Mouse (Mus musculus): ENCODE data around the gene Schip1. TPM values are rescaled to one million over a fixed set of nuclear protein-coding genes. Genes with fewer than 3 reads are reported as not detected.

The Schip1 gene
- polyA plus RNA-seq, 1 experiment: 0.11 TPM

- no peaks in the 10 kb centered on the region for H3K27me3 ChIP-seq (ENCODE audit: control insufficient read depth)
- no peaks in the 10 kb centered on the region for H3K4me1 ChIP-seq (ENCODE audit: control insufficient read depth)
- TF ChIP-seq GATA1 (IDR thresholded peaks at IDR 0.05; ENCODE audit: low read length) (no peak), TAL1 (IDR thresholded peaks at IDR 0.05; ENCODE audit: low read length) (no peak)
- H3K4me3 ChIP-seq (replicated peaks): no peak overlapping the region
- H3K36me3 ChIP-seq (ENCODE audit: control insufficient read depth): no peaks in the 10 kb centered on the region
- H3K9me3 ChIP-seq (ENCODE audit: control insufficient read depth, low read length): no peaks in the 10 kb centered on the region
Measured at GRCm38 (mm10) chr3:68412262-68412661, 347.7 kb downstream of the Schip1 start.

DNA sequence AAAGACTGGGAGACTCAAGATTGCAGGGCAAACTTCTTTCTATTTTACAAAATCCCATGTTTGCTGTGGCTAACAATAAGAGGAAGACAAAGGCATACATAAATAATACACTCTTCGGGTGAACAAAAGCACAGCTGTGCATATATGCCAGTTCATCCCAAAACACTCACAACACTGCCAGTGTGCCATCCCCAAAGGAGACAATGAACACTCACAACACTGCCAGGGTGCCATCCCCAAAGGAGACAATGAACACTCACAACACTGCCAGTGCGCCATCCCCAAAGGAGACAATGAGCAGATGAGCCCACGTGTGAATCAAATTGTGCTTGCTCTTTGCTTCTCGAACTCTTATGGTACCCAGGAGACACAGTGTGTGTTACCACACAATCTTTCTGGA is 355.2 kb downstream of the Schip1 start:
- H3K27me3 ChIP-seq (ENCODE audit: control insufficient read depth): no peaks in the 10 kb centered on the region
- TF ChIP-seq TAL1 (IDR thresholded peaks at IDR 0.05; ENCODE audit: low read length) (no peak), GATA1 (IDR thresholded peaks at IDR 0.05; ENCODE audit: low read length) (no peak)
- no peaks in the 10 kb centered on the region for H3K36me3 ChIP-seq (ENCODE audit: control insufficient read depth)
- H3K4me1 ChIP-seq (ENCODE audit: control insufficient read depth): no peaks in the 10 kb centered on the region
- H3K4me3 ChIP-seq (replicated peaks): no peak overlapping the region
- H3K9me3 ChIP-seq (ENCODE audit: control insufficient read depth, low read length): no peaks in the 10 kb centered on the region

DNA sequence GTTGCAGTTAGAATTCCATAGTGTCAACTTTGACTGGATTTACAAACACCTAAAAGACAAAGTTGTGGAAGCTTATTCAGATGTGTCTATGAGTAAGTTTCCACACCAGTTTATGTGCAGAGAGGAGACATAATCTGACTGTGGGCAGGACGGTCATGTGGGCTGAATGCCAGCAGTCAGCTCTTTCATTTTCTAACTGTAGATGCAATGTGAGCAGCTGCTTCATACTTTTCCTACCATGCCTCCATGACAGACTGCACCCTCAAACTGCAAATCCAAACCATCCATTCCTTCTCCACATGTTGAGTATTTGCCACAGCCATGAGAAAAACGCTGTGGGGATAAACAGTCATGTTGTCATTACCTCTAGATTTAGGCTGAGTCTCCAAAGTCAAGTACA is 356.3 kb downstream of the Schip1 start:
- no peaks in the 10 kb centered on the region for H3K4me1 ChIP-seq (ENCODE audit: control insufficient read depth)
- TF ChIP-seq GATA1 (IDR thresholded peaks at IDR 0.05; ENCODE audit: low read length) (no peak), TAL1 (IDR thresholded peaks at IDR 0.05; ENCODE audit: low read length) (no peak)
- H3K36me3 ChIP-seq (ENCODE audit: control insufficient read depth): no peaks in the 10 kb centered on the region
- no peaks in the 10 kb centered on the region for H3K9me3 ChIP-seq (ENCODE audit: control insufficient read depth, low read length)
- H3K27me3 ChIP-seq (ENCODE audit: control insufficient read depth): no peaks in the 10 kb centered on the region
- no peak overlapping the region for H3K4me3 ChIP-seq (replicated peaks)

DNA sequence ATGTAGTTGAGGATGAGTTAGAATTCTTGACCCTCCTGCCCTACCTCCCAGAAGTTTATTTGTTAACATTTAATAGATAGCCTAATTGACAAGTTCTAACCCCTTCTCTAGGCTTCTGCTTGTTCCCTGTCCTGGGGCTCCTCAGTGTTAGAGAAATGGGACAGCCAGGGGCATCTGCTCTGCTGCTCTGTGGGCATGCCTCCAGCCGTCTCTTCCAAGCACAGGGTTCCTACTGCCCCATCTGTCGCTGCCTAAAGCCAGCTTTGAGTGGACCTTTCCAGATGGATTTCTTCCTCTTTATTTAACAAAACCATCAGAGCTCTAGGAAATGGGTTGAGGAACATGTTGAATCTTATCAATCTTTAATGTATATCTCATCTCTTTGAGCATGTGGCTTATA is 357.2 kb downstream of the Schip1 start:
- TF ChIP-seq GATA1 (IDR thresholded peaks at IDR 0.05; ENCODE audit: low read length) (no peak), TAL1 (IDR thresholded peaks at IDR 0.05; ENCODE audit: low read length) (no peak)
- Histone ChIP-seq H3K4me3 (replicated peaks) (no peak overlapping the region), H3K4me1 (ENCODE audit: control insufficient read depth) (no peaks in the 10 kb centered on the region), H3K9me3 (ENCODE audit: control insufficient read depth, low read length) (no peaks in the 10 kb centered on the region), H3K27me3 (ENCODE audit: control insufficient read depth) (no peaks in the 10 kb centered on the region), H3K36me3 (ENCODE audit: control insufficient read depth) (no peaks in the 10 kb centered on the region)

DNA sequence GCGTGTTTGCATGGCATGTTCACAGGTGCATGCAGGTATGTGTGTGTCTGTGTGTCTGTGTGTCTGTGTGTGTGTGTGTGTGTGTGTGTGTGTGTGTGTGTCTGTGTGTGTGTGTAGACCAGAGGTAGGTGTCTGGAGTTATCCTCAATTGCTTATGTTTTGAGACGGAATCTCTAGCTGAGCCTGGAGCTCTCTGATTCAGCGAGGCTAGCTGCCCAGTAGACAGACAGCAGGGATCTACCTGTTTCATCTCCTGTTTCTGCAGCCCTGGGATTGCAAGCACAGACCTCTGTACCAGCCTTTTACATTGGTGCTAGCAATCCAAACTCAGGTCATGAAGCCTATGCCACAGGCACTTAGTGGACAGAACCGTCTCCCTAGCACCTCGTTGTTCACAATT is 363.5 kb downstream of the Schip1 start:
- Histone ChIP-seq H3K27me3 (ENCODE audit: control insufficient read depth) (no peaks in the 10 kb centered on the region), H3K4me3 (replicated peaks) (no peak overlapping the region), H3K9me3 (ENCODE audit: control insufficient read depth, low read length) (no peaks in the 10 kb centered on the region), H3K4me1 (ENCODE audit: control insufficient read depth) (no peaks in the 10 kb centered on the region), H3K36me3 (ENCODE audit: control insufficient read depth) (no peaks in the 10 kb centered on the region)
- TF ChIP-seq TAL1 (IDR thresholded peaks at IDR 0.05; ENCODE audit: low read length) (no peak), GATA1 (IDR thresholded peaks at IDR 0.05; ENCODE audit: low read length) (no peak)

DNA sequence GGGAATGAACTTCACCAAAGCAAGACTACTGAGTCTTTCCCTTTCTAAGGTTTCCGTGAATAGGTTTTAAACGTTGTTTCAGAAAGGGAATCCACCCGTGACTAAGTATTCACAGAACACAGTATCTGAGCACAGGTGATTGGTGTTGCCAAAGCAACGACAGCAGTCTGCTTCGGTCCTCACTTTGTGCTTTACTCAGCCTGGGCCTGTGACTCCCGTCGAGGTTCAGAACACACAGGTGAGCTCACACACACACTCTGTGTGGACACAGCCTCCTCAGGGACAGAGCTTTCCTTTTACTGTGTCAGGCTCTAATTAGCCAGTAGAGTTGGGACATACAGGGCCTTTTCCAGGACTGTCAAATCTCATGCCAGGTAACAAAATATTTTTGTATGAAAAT is 369.8 kb downstream of the Schip1 start:
- Histone ChIP-seq H3K4me3 (replicated peaks) (no peak overlapping the region), H3K27me3 (ENCODE audit: control insufficient read depth) (no peaks in the 10 kb centered on the region), H3K9me3 (ENCODE audit: control insufficient read depth, low read length) (no peaks in the 10 kb centered on the region), H3K36me3 (ENCODE audit: control insufficient read depth) (no peaks in the 10 kb centered on the region), H3K4me1 (ENCODE audit: control insufficient read depth) (no peaks in the 10 kb centered on the region)
- TF ChIP-seq TAL1 (IDR thresholded peaks at IDR 0.05; ENCODE audit: low read length) (no peak), GATA1 (IDR thresholded peaks at IDR 0.05; ENCODE audit: low read length) (no peak)

DNA sequence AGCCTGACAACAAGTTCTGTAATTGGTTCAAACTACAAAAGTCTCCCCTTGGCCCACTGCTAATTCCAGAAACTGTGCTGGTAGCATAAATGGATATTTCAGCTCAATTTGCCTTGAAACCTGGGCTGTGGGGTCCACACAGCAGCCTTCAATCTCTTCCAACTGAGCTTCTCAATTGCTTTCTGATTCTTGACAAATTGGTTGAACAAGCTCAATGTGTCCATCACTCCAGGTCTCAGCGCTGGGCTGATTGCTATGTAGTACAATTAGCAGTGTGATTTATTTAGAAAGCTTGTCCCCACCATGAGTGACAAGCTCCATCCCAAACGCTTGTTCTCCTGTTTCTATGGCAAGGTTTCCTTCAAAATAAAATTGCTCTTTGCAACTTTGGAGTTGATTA is 370.3 kb downstream of the Schip1 start:
- Histone ChIP-seq H3K27me3 (ENCODE audit: control insufficient read depth) (no peaks in the 10 kb centered on the region), H3K36me3 (ENCODE audit: control insufficient read depth) (no peaks in the 10 kb centered on the region), H3K4me1 (ENCODE audit: control insufficient read depth) (no peaks in the 10 kb centered on the region), H3K9me3 (ENCODE audit: control insufficient read depth, low read length) (no peaks in the 10 kb centered on the region), H3K4me3 (replicated peaks) (no peak overlapping the region)
- no peak for TF ChIP-seq GATA1 (IDR thresholded peaks at IDR 0.05; ENCODE audit: low read length)
- no peak for TF ChIP-seq TAL1 (IDR thresholded peaks at IDR 0.05; ENCODE audit: low read length)

- TF ChIP-seq TAL1 (IDR thresholded peaks at IDR 0.05; ENCODE audit: low read length) (no peak), GATA1 (IDR thresholded peaks at IDR 0.05; ENCODE audit: low read length) (no peak)
- Histone ChIP-seq H3K4me1 (ENCODE audit: control insufficient read depth) (no peaks in the 10 kb centered on the region), H3K9me3 (ENCODE audit: control insufficient read depth, low read length) (no peaks in the 10 kb centered on the region), H3K36me3 (ENCODE audit: control insufficient read depth) (no peaks in the 10 kb centered on the region), H3K4me3 (replicated peaks) (no peak overlapping the region), H3K27me3 (ENCODE audit: control insufficient read depth) (no peaks in the 10 kb centered on the region)
Measured at GRCm38 (mm10) chr3:68448480-68448879, 383.9 kb downstream of the Schip1 start.

DNA sequence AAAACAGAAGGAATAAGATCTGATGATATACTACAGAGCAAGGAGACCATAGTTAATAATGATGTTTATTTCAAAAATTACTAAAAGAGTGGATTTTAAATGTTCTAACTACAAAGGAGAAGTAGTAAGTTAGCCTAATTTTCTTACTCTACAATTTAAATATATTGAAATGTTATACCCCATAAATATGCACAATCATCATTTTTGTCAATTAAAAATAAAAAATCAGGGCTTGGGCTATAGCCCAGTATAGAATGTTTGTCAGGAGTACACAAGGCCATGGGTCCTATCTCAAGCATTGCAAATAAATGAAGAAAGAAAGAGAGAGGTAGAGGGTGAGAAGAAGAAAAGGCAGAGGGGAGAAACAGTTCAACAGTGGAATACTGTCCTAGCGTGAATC is 387.0 kb downstream of the Schip1 start:
- Histone ChIP-seq H3K4me1 (ENCODE audit: control insufficient read depth) (no peaks in the 10 kb centered on the region), H3K9me3 (ENCODE audit: control insufficient read depth, low read length) (no peaks in the 10 kb centered on the region), H3K4me3 (replicated peaks) (no peak overlapping the region), H3K27me3 (ENCODE audit: control insufficient read depth) (no peaks in the 10 kb centered on the region), H3K36me3 (ENCODE audit: control insufficient read depth) (no peaks in the 10 kb centered on the region)
- TF ChIP-seq GATA1 (IDR thresholded peaks at IDR 0.05; ENCODE audit: low read length): no peak
- TF ChIP-seq TAL1 (IDR thresholded peaks at IDR 0.05; ENCODE audit: low read length): no peak

DNA sequence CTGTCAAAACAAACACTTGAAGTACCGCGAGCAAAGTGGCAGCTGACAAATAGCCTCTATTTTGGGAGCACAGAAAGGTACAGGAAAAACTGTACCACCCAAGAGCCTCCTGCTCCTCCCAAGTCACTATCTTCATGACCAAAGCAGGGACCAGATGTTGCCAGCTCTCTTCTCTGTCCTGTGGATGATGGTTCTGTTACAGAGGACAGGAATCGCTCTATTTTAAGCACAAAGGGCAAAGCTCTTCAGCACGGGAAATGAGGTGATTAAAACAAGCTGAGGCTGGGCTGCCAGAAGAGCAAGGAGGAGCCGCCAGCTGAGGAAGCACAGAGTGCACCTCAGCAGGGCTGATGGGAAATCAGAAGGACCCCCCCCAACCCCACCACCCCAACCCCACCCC is 388.7 kb downstream of the Schip1 start:
- no peak for TF ChIP-seq TAL1 (IDR thresholded peaks at IDR 0.05; ENCODE audit: low read length)
- no peak for TF ChIP-seq GATA1 (IDR thresholded peaks at IDR 0.05; ENCODE audit: low read length)
- Histone ChIP-seq H3K9me3 (ENCODE audit: control insufficient read depth, low read length) (no peaks in the 10 kb centered on the region), H3K4me3 (replicated peaks) (no peak overlapping the region), H3K4me1 (ENCODE audit: control insufficient read depth) (no peaks in the 10 kb centered on the region), H3K36me3 (ENCODE audit: control insufficient read depth) (no peaks in the 10 kb centered on the region), H3K27me3 (ENCODE audit: control insufficient read depth) (no peaks in the 10 kb centered on the region)
